Mouse (Mus musculus): ENCODE data around the gene Pla1a.

DNA sequence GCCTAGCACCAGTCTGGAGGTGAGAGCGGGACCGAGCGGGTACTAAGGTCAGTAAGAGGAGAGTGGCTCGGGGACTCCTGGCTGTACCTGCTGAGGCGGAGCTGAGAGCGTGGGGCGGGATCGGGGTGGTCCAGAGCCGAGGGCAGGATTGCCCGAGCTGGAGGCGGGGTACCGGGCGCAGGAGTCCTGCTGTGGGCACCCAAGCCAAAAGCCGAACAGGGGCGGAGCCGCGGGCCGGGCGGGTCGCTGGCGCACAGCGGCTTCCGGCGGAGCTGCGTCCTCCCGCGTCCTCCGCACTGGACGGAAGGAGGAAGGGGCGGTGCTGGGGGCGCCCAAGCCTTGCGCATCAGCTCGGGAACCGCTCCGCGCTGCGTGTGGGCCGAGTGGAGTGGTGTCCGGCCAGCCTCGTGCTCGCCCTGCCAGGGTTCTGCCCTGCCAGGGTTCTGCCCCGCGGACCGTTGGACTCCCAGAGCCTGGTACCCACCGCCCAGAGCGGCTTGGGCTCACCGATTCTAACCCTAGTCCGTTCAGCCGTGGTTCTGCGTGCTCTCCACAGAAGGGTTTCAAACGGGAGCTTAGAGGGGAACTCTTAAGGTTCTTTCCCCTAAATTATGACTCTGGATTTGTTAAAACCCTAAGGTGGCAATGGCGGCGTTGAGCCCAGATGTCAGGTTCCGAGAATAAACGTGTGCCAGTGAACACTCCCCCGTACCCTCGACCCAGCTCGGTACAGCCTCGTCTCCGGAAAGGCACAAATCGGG is 19.7 kb upstream of the Pla1a start, which contains the start of gene Adprh:
- TF ChIP-seq POLR2A (IDR thresholded peaks at IDR 0.05; ENCODE audit: extremely low read depth, insufficient read depth, low read length) (peak; percentile 83), CTCF (IDR thresholded peaks at IDR 0.05; ENCODE audit: extremely low read depth, insufficient read depth, low read length) (no peak)

Data from cortical plate, adult 2 months (tissue).